Mouse (Mus musculus): ENCODE measurements around the gene Kdm1a. TPM values are rescaled to one million over a fixed set of nuclear protein-coding genes. Genes with fewer than 3 reads are reported as not detected.

Kdm1a gene
- total and polyA plus RNA-seq, 2 experiments from 2014 or later, result 51.9 to 216 TPM

- Histone ChIP-seq H3K9me3 (ENCODE audit: low read length) (no peaks in the 10 kb centered on the region), H3K9ac (no peak overlapping the region), H3K4me3 (ENCODE audit: low read depth, low read length) (no peak overlapping the region), H3K4me2 (ENCODE audit: low read depth) (no peak overlapping the region), H3K36me3 (ENCODE audit: insufficient read depth) (peaks cover 62% of the 10 kb centered on the region), H3K27ac (ENCODE audit: low read depth, low read length) (no peak overlapping the region), H3K4me1 (ENCODE audit: insufficient read depth) (no peaks in the 10 kb centered on the region), H3K27me3 (ENCODE audit: insufficient read depth, low read length) (no peaks in the 10 kb centered on the region)
- ATAC-seq, result no peak
- 75% methylated on average over 3 of the region's 3 CpGs for WGBS
- TF ChIP-seq CTCF (IDR thresholded peaks at IDR 0.05; ENCODE audit: low read depth), result no peak
- DNase-seq, result no peak
These were observed 56.1 kb downstream of the Kdm1a start for GRCm38 (mm10) chr4:136546279-136547045.

GRCm38 (mm10) chr4:136545151-136545550 lies 57.4 kb downstream of the Kdm1a start:
- ATAC-seq, result no peak
- WGBS, result 75% methylated on average over 3 of the region's 3 CpGs
- no peak overlapping the region for H3K4me2 ChIP-seq (ENCODE audit: low read depth)
- no peak overlapping the region for H3K9ac ChIP-seq
- no peaks in the 10 kb centered on the region for H3K9me3 ChIP-seq (ENCODE audit: low read length)
- H3K27ac ChIP-seq (ENCODE audit: low read depth, low read length), result no peak overlapping the region; the same call in 1 of the 2 replicates
- no peaks in the 10 kb centered on the region for H3K4me1 ChIP-seq (ENCODE audit: insufficient read depth)
- peaks cover 49% of the 10 kb centered on the region for H3K36me3 ChIP-seq (ENCODE audit: insufficient read depth)
- no peak overlapping the region for H3K4me3 ChIP-seq (ENCODE audit: low read depth, low read length)
- H3K27me3 ChIP-seq (ENCODE audit: insufficient read depth, low read length), result no peaks in the 10 kb centered on the region
- no peak for TF ChIP-seq CTCF (IDR thresholded peaks at IDR 0.05; ENCODE audit: low read depth)
- no peak for DNase-seq

DNA sequence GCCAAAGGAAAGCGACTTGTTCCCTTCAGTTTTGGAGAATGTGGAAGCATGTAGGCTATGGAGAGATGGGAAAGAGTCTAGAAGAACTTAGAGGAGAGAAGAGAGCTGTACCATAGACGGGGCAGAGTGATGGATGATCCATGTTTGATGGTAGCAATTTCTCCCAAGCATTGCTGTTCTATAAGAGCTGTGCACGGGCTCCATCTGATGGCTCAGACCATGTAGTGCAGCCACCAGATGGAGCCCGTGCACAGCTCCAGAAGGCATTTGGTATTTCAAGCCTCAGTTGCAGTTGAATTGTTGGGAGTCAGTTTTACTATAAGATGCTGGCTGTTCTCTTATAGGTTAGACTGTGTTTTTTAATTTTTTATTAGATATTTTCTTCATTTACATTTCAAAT lies 76.1 kb downstream of the Kdm1a start:
- Histone ChIP-seq H3K27me3 (ENCODE audit: insufficient read depth, low read length) (no peaks in the 10 kb centered on the region), H3K27ac (ENCODE audit: low read depth, low read length) (no peak overlapping the region), H3K9me3 (ENCODE audit: low read length) (no peaks in the 10 kb centered on the region), H3K36me3 (ENCODE audit: insufficient read depth) (no peaks in the 10 kb centered on the region), H3K4me3 (ENCODE audit: low read depth, low read length) (no peak overlapping the region), H3K4me1 (ENCODE audit: insufficient read depth) (no peaks in the 10 kb centered on the region), H3K4me2 (ENCODE audit: low read depth) (no peak overlapping the region), H3K9ac (no peak overlapping the region)
- TF ChIP-seq CTCF (IDR thresholded peaks at IDR 0.05; ENCODE audit: low read depth), result peak; percentile 75
- ATAC-seq (peak; percentile 89), DNase-seq (peak; percentile 88)
- 18% methylated on average over 4 of the region's 4 CpGs for whole genome bisulfite sequencing

GRCm38 (mm10) chr4:136524309-136524708 lies 78.2 kb downstream of the Kdm1a start:
- Histone ChIP-seq H3K36me3 (ENCODE audit: insufficient read depth) (no peaks in the 10 kb centered on the region), H3K27me3 (ENCODE audit: insufficient read depth, low read length) (no peaks in the 10 kb centered on the region), H3K9me3 (ENCODE audit: low read length) (no peaks in the 10 kb centered on the region), H3K4me3 (ENCODE audit: low read depth, low read length) (no peak overlapping the region), H3K9ac (no peak overlapping the region), H3K4me2 (ENCODE audit: low read depth) (no peak overlapping the region), H3K4me1 (ENCODE audit: insufficient read depth) (no peaks in the 10 kb centered on the region), H3K27ac (ENCODE audit: low read depth, low read length) (no peak overlapping the region)
- WGBS, result 73% methylated on average over 2 of the region's 2 CpGs
- no peak for DNase-seq
- no peak for TF ChIP-seq CTCF (IDR thresholded peaks at IDR 0.05; ENCODE audit: low read depth)
- ATAC-seq, result no peak

- 52% methylated on average over 5 of the region's 5 CpGs for WGBS
- no peak overlapping the region for H3K4me3 ChIP-seq (ENCODE audit: low read depth, low read length)
- no peaks in the 10 kb centered on the region for H3K9me3 ChIP-seq (ENCODE audit: low read length)
- H3K27ac ChIP-seq (ENCODE audit: low read depth, low read length), result no peak overlapping the region
- H3K27me3 ChIP-seq (ENCODE audit: insufficient read depth, low read length), result no peaks in the 10 kb centered on the region
- ATAC-seq (peak; percentile 51; the same call in 1 of the 2 replicates), DNase-seq (no peak)
- no peaks in the 10 kb centered on the region for H3K4me1 ChIP-seq (ENCODE audit: insufficient read depth)
- H3K36me3 ChIP-seq (ENCODE audit: insufficient read depth), result no peaks in the 10 kb centered on the region
- H3K4me2 ChIP-seq (ENCODE audit: low read depth), result no peak overlapping the region
- no peak for TF ChIP-seq CTCF (IDR thresholded peaks at IDR 0.05; ENCODE audit: low read depth)
- no peak overlapping the region for H3K9ac ChIP-seq
These were observed 80.6 kb downstream of the Kdm1a start for GRCm38 (mm10) chr4:136521898-136522297.

DNA sequence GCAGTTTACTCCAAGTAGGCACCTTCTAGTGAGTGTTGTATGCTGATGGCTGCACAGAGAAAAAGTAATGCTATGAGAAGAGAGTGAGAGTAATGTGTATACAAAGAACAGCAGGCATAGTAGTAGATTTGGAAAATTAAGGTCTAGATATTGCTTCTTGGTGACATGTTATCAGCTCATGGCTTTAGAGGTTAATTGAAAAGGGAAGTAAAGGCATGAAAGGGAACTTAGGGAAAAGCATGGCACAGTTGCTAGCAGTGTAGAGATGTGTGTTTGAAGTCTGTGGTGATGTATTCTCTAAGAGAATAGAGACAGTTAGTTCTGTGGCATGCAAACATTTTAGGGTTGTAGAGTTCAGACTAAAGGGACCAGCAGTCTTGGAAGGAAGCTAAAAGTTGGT lies 82.7 kb downstream of the Kdm1a start:
- ATAC-seq (no peak), DNase-seq (no peak)
- H3K27me3 ChIP-seq (ENCODE audit: insufficient read depth, low read length), result no peaks in the 10 kb centered on the region
- H3K4me1 ChIP-seq (ENCODE audit: insufficient read depth), result no peaks in the 10 kb centered on the region
- no peak overlapping the region for H3K27ac ChIP-seq (ENCODE audit: low read depth, low read length)
- H3K9me3 ChIP-seq (ENCODE audit: low read length), result no peaks in the 10 kb centered on the region
- H3K4me3 ChIP-seq (ENCODE audit: low read depth, low read length), result no peak overlapping the region
- no peak overlapping the region for H3K9ac ChIP-seq
- no peaks in the 10 kb centered on the region for H3K36me3 ChIP-seq (ENCODE audit: insufficient read depth)
- H3K4me2 ChIP-seq (ENCODE audit: low read depth), result no peak overlapping the region
- TF ChIP-seq CTCF (IDR thresholded peaks at IDR 0.05; ENCODE audit: low read depth), result no peak

DNA sequence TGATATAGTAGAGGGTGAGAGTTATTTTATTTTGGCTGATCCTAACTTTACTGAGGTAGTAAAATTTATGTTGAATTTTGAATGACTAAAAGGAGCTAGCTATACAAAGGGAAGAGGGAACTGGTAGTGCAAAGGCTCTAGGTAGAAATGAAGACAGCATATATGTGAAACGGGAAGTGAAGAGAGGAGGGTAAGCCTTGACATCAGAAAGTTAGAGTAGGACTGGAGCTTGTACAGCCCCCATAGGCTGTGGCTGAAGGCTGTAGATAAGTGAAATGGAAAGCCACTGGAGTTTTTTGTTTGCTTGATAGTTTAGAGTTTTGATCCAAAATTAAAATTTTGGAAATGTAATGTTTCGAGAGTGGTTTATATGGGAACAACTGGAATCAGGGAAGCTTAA lies 83.9 kb downstream of the Kdm1a start:
- Histone ChIP-seq H3K27ac (ENCODE audit: low read depth, low read length) (no peak overlapping the region), H3K27me3 (ENCODE audit: insufficient read depth, low read length) (no peaks in the 10 kb centered on the region), H3K9me3 (ENCODE audit: low read length) (no peaks in the 10 kb centered on the region), H3K4me1 (ENCODE audit: insufficient read depth) (no peaks in the 10 kb centered on the region), H3K36me3 (ENCODE audit: insufficient read depth) (no peaks in the 10 kb centered on the region), H3K4me3 (ENCODE audit: low read depth, low read length) (no peak overlapping the region), H3K9ac (no peak overlapping the region), H3K4me2 (ENCODE audit: low read depth) (no peak overlapping the region)
- DNase-seq (no peak), ATAC-seq (no peak)
- no peak for TF ChIP-seq CTCF (IDR thresholded peaks at IDR 0.05; ENCODE audit: low read depth)
- WGBS, result 96% methylated on average over 2 of the region's 2 CpGs

Data from forebrain, postnatal 0 days (tissue).